Comparison of ENCODE assay signal across 29 mouse cellular contexts in the genomic region with DNA sequence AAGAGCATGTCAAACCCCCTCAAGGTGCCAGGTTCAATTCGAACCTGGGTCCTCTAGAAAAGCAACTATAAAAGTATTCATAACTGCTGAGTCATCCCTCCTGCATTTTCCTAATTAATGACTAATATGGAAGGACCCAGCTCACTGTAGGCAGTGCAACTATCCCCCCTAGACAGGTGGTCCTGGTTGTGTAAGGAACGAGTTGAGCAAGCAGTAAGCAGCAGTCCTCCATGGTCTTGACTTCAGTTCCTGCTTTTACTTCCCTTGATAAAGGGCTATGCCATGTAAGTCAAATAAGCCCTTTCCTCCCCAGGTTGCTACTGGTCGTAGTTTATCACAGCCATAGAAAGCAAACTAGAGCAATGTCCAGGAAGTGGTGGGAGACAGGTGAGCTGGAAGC. TPM values are rescaled to one million over a fixed set of nuclear protein-coding genes. Genes with fewer than 3 reads are reported as not detected.
DNase-seq lines count a peak whose midpoint lies in the region; ATAC-seq and TF ChIP-seq lines count a peak whose summit lies in the region.
"Had no signal": no experiment of that assay in that cellular context is flagged by ENCODE, and none has a peak within 500 bp of the region (broad histone marks: within the 10 kb centered on the region; RNA-seq: fewer than 3 reads in every experiment).

No protein-coding gene starts in this region.

- H3K4me3 ChIP-seq in CH12.LX (replicated peaks in 1 of 3; ENCODE audit: low read depth in 2 of 3, low read length in 2 of 3, poor library complexity in 1 of 3) = no peak overlapping the region
- no peak overlapping the region for H3K4me3 ChIP-seq in midbrain, embryonic 14.5 days (replicated peaks; ENCODE audit: low read depth, low read length)
- no peak overlapping the region for H3K4me3 ChIP-seq in embryonic facial prominence, embryonic 10.5 days
- H3K4me3 ChIP-seq: embryonic facial prominence, embryonic 13.5 days; embryonic facial prominence, embryonic 15.5 days; erythroblast, embryonic 14.5 days; forebrain, embryonic 10.5 days; forebrain, embryonic 12.5 days had no signal

- dilution Hi-C loops in CH12.LX (cut with MboI; ENCODE audit: extremely low pct_ligation_motif_present, extremely low pct_unique_long_range_greater_than_20kb, low sequenced_read_pairs) = no loop called here

- peaks cover 11% of the 10 kb centered on the region for H3K9me3 ChIP-seq in CH12.LX (replicated peaks; ENCODE audit: low read length)
- H3K9me3 ChIP-seq in midbrain, embryonic 14.5 days (ENCODE audit: control insufficient read depth, low read length) = no peaks in the 10 kb centered on the region
- no peaks in the 10 kb centered on the region for H3K9me3 ChIP-seq in embryonic facial prominence, embryonic 10.5 days
- H3K9me3 ChIP-seq: embryonic facial prominence, embryonic 13.5 days; embryonic facial prominence, embryonic 15.5 days; forebrain, embryonic 12.5 days had no signal

- TF ChIP-seq POLR2A in CH12.LX (IDR thresholded peaks at IDR 0.05; ENCODE audit: low read depth, low read length) = no peak

- WGBS in midbrain, embryonic 14.5 days = 95% methylated on average over 3 of the region's 3 CpGs
- 87% methylated on average over 3 of the region's 3 CpGs for WGBS in embryonic facial prominence, embryonic 10.5 days

- peaks cover 30% of the 10 kb centered on the region for H3K79me2 ChIP-seq in CH12.LX (replicated peaks; ENCODE audit: control insufficient read depth, extremely low read depth, insufficient read depth, poor library complexity, severe bottlenecking)

- in situ Hi-C loops in CH12.LX (cut with MboI; ENCODE audit: low pct_ligation_motif_present, low pct_unique_long_range_greater_than_20kb, low sequenced_read_pairs) = no loop called here

- H3K9ac ChIP-seq in CH12.LX (ENCODE audit: insufficient read depth, low read depth) = no peak overlapping the region
- H3K9ac ChIP-seq in midbrain, embryonic 14.5 days (replicated peaks; ENCODE audit: low read length) = no peak overlapping the region
- H3K9ac ChIP-seq: embryonic facial prominence, embryonic 13.5 days; embryonic facial prominence, embryonic 15.5 days; forebrain, embryonic 12.5 days had no signal

- ATAC-seq in granulocyte monocyte progenitor cell, adult 5-6 weeks (replicated peaks; ENCODE audit: poor library complexity, severe bottlenecking) = peak; percentile 96
- ATAC-seq in megakaryocyte, adult 5-6 weeks (ENCODE audit: poor library complexity, severe bottlenecking) = 0 out of 2 replicates have a peak, but pooled peaks have one; percentile 40
- no peak for ATAC-seq in midbrain, embryonic 14.5 days (ENCODE audit: low FRiP score, low TSS enrichment)
- ATAC-seq: activated CD4-positive, CD25-positive, alpha-beta regulatory T cell, adult 4 months; CD4-positive, CD25-positive, alpha-beta regulatory T cell, adult 4 months; forebrain, embryonic 14.5 days; forebrain, embryonic 16.5 days; Patski had no signal

- H3K27me3 ChIP-seq in CH12.LX (replicated peaks) = no peaks in the 10 kb centered on the region
- no peaks in the 10 kb centered on the region for H3K27me3 ChIP-seq in midbrain, embryonic 14.5 days (ENCODE audit: control insufficient read depth, insufficient read depth, low read length)
- no peaks in the 10 kb centered on the region for H3K27me3 ChIP-seq in embryonic facial prominence, embryonic 10.5 days (replicated peaks; ENCODE audit: low read depth, poor library complexity, severe bottlenecking)
- H3K27me3 ChIP-seq: embryonic facial prominence, embryonic 13.5 days; embryonic facial prominence, embryonic 15.5 days; forebrain, embryonic 12.5 days; Patski had no signal

- H3K4me1 ChIP-seq in CH12.LX (ENCODE audit: control insufficient read depth in 1 of 2, insufficient read depth in 2 of 2) = peaks cover 3 to 41% of the 10 kb centered on the region in 2 experiments; a peak in 3 of 4 replicates
- H3K4me1 ChIP-seq in midbrain, embryonic 14.5 days (ENCODE audit: control insufficient read depth, insufficient read depth, low read length) = peaks cover 6% of the 10 kb centered on the region; the same call in 1 of the 2 replicates
- peaks cover 26% of the 10 kb centered on the region; the same call in 1 of the 2 replicates for H3K4me1 ChIP-seq in embryonic facial prominence, embryonic 10.5 days

- TF ChIP-seq RAD21 in CH12.LX (IDR thresholded peaks at IDR 0.05; ENCODE audit: low read depth, low read length) = no peak

- TF ChIP-seq CTCF in CH12.LX (conservative IDR thresholded peaks at IDR 0.05 in 1 of 2, IDR thresholded peaks at IDR 0.05 in 1 of 2; ENCODE audit: low read depth in 2 of 2, low read length in 2 of 2) = no peak

- H3K36me3 ChIP-seq in CH12.LX (replicated peaks in 1 of 2; ENCODE audit: control insufficient read depth in 1 of 2, insufficient read depth in 1 of 2, low read length in 1 of 2) = peaks cover 52 to 99% of the 10 kb centered on the region in 2 experiments
- peaks cover 33% of the 10 kb centered on the region for H3K36me3 ChIP-seq in midbrain, embryonic 14.5 days (ENCODE audit: control insufficient read depth, insufficient read depth, low read length)
- H3K36me3 ChIP-seq in embryonic facial prominence, embryonic 10.5 days (replicated peaks) = peaks cover 79% of the 10 kb centered on the region

- H3K27ac ChIP-seq in CH12.LX (ENCODE audit: insufficient read depth, low read depth) = no peak overlapping the region
- no peak overlapping the region for H3K27ac ChIP-seq in midbrain, embryonic 14.5 days (replicated peaks; ENCODE audit: low read depth, low read length)
- no peak overlapping the region for H3K27ac ChIP-seq in embryonic facial prominence, embryonic 10.5 days (replicated peaks)
- H3K27ac ChIP-seq: embryonic facial prominence, embryonic 13.5 days; embryonic facial prominence, embryonic 15.5 days; forebrain, embryonic 10.5 days; forebrain, embryonic 12.5 days had no signal

- no peak for TF ChIP-seq EP300 in CH12.LX (IDR thresholded peaks at IDR 0.05; ENCODE audit: low read length)

- no peak for DNase-seq in CH12.LX (ENCODE audit: extremely low read depth)
- no peak for DNase-seq in thymus, postnatal 4 days
- DNase-seq in midbrain, embryonic 14.5 days = no peak
- DNase-seq in left cerebral cortex, adult 8-10 months (ENCODE audit: low spot score in 2 of 2) = no peak
- DNase-seq in embryonic facial prominence, embryonic 10.5 days (ENCODE audit: low spot score) = no peak
- DNase-seq: adrenal gland, adult 8-10 months; adrenal gland, postnatal 14 days; adrenal gland, postnatal 36 days; B cell, adult 2 months; cerebellum, adult 11-12 months; cerebellum, adult 2 months; cerebellum, adult 9-10 months; cerebellum, postnatal 10 days; cerebellum, postnatal 25 days had no signal

- H3K4me2 ChIP-seq in CH12.LX (ENCODE audit: insufficient read depth, low read depth, poor library complexity, severe bottlenecking) = no peak overlapping the region
- no peak overlapping the region for H3K4me2 ChIP-seq in midbrain, embryonic 14.5 days (ENCODE audit: low read length)
- H3K4me2 ChIP-seq: embryonic facial prominence, embryonic 13.5 days; embryonic facial prominence, embryonic 15.5 days; forebrain, embryonic 12.5 days had no signal

TF ChIP-seq in CH12.LX, 34 proteins besides CTCF, POLR2A, EP300 and RAD21:
- no peak for TF ChIP-seq KAT2A (IDR thresholded peaks at IDR 0.05; ENCODE audit: insufficient replicate concordance, low read length)
- 0 out of 2 replicates have a peak, but pooled peaks have one; percentile 31 for TF ChIP-seq MAFK (IDR thresholded peaks at IDR 0.05; ENCODE audit: insufficient replicate concordance, low read length)
- no peak for TF ChIP-seq MEF2A (IDR thresholded peaks at IDR 0.05; ENCODE audit: borderline replicate concordance, low read depth, low read length)

RNA-seq across cellular contexts. Expression of a gene that starts 7.7 kb away (rescaled TPM):
- total RNA-seq in CH12.LX (2012; rRNA removed) (161 and 196 TPM in 2 replicates), CH12.LX (2014; rRNA removed) (192 and 279 TPM in 2 replicates)
- polyA plus RNA-seq in CH12.LX (2012; ENCODE audit: insufficient read length, low read depth) = 213 and 287 TPM in 2 replicates
- total RNA-seq in granulocyte monocyte progenitor cell, adult 5-6 weeks (2014; fragmentation: Nextera tagmentation) = 248 and 260 TPM in 2 replicates
- total RNA-seq in granulocyte monocyte progenitor cell, adult 5-6 weeks (2017) = 123 and 177 TPM in 2 replicates
- total RNA-seq in megakaryocyte, adult 5-6 weeks (2015) = 136 and 154 TPM in 2 replicates
- 84.1 and 86.7 TPM in 2 replicates for total RNA-seq in megakaryocyte, adult 5-6 weeks (2017)
- 338 and 385 TPM in 2 replicates for polyA plus RNA-seq in midbrain, embryonic 14.5 days (2014; fragmentation: Nextera tagmentation; extraction: Ambion mirVana)
- total RNA-seq in left cerebral cortex, adult 8-10 months (2022) = 100 to 1,000 TPM; 107 to 115 (median 113) TPM
- 229 and 238 TPM in 2 replicates for polyA plus RNA-seq in embryonic facial prominence, embryonic 10.5 days (2016; fragmentation: Nextera tagmentation; extraction: Ambion mirVana)

RNA-seq across cellular contexts. Expression of a gene that starts 7.8 kb away (rescaled TPM):
- total RNA-seq in CH12.LX (2012; rRNA removed) = 13.4 and 19.8 TPM in 2 replicates
- 13.4 and 15.9 TPM in 2 replicates for total RNA-seq in CH12.LX (2014; rRNA removed)
- polyA plus RNA-seq in CH12.LX (2012; ENCODE audit: insufficient read length, low read depth) = 22.0 and 23.0 TPM in 2 replicates
- total RNA-seq in granulocyte monocyte progenitor cell, adult 5-6 weeks (2014; fragmentation: Nextera tagmentation) = 39.9 and 41.9 TPM in 2 replicates
- 24.3 and 24.9 TPM in 2 replicates for total RNA-seq in granulocyte monocyte progenitor cell, adult 5-6 weeks (2017)
- total RNA-seq in megakaryocyte, adult 5-6 weeks (2015) = 11.0 and 13.9 TPM in 2 replicates
- total RNA-seq in megakaryocyte, adult 5-6 weeks (2017) = 10.0 and 16.5 TPM in 2 replicates
- 46.6 and 48.0 TPM in 2 replicates for polyA plus RNA-seq in midbrain, embryonic 14.5 days (2014; fragmentation: Nextera tagmentation; extraction: Ambion mirVana)
- total RNA-seq in left cerebral cortex, adult 8-10 months (2022) = 10 to 100 TPM; 53.6 to 66.2 (median 59.0) TPM
- polyA plus RNA-seq in embryonic facial prominence, embryonic 10.5 days (2016; fragmentation: Nextera tagmentation; extraction: Ambion mirVana) = 37.3 and 39.9 TPM in 2 replicates

RNA-seq across cellular contexts. Expression of a gene that starts 38.5 kb away (rescaled TPM):
- total RNA-seq in CH12.LX (2012; rRNA removed) (not detected in 2 replicates), CH12.LX (2014; rRNA removed) (not detected in 2 replicates)
- 0.07 TPM in 2 replicates for polyA plus RNA-seq in CH12.LX (2012; ENCODE audit: insufficient read length, low read depth)
- not detected in 2 replicates for total RNA-seq in granulocyte monocyte progenitor cell, adult 5-6 weeks (2014; fragmentation: Nextera tagmentation)
- total RNA-seq in granulocyte monocyte progenitor cell, adult 5-6 weeks (2017) = not detected in 2 replicates
- total RNA-seq in megakaryocyte, adult 5-6 weeks (2015) = not detected in 2 replicates
- total RNA-seq in megakaryocyte, adult 5-6 weeks (2017) = 0.11 TPM in 1 of 2 replicates, not detected in the other
- polyA plus RNA-seq in midbrain, embryonic 14.5 days (2014; fragmentation: Nextera tagmentation; extraction: Ambion mirVana) = not detected in 2 replicates
- not detected for total RNA-seq in left cerebral cortex, adult 8-10 months (2022)
- not detected in 2 replicates for polyA plus RNA-seq in embryonic facial prominence, embryonic 10.5 days (2016; fragmentation: Nextera tagmentation; extraction: Ambion mirVana)
- total RNA-seq: adrenal gland, postnatal 14 days; adrenal gland, postnatal 36 days had no signal
- polyA plus RNA-seq: cerebellum, adult 2 months; cortical plate, adult 2 months; embryonic facial prominence, embryonic 11.5 days; embryonic facial prominence, embryonic 13.5 days; erythroblast, embryonic 14.5 days; forebrain, embryonic 10.5 days; forebrain, embryonic 12.5 days; forebrain, embryonic 14.5 days; forebrain, embryonic 16.5 days; G1E had no signal
